Mouse (Mus musculus) small intestine, adult 2 months (tissue): Measurements from ENCODE around the gene Ppm1h.

Experiments
- CTCF ChIP-seq: fragments of 200-500 bp; IDR thresholded peaks from 2 replicates; pipeline ENCODE4 v1.5.1; 2012; ENCODE audit warnings: low read depth, mild to moderate bottlenecking, control low read depth, inconsistent platforms, low read length, moderate library complexity, mixed read lengths; ENCODE audit not compliant: insufficient replicate concordance, insufficient read length; ENCODE audit errors: extremely low read depth
- POLR2A ChIP-seq: fragments of 200-500 bp; IDR thresholded peaks from 2 replicates; pipeline ENCODE4 v1.6.1; 2012; ENCODE audit warnings: low read depth, mild to moderate bottlenecking, control low read depth, inconsistent platforms, low read length, moderate library complexity

GRCm38 (mm10) chr10:122817741-122818140 lies 139.2 kb downstream of the Ppm1h start:
- no peak for TF ChIP-seq CTCF
- no peak for TF ChIP-seq POLR2A
